Mouse (Mus musculus): ENCODE measurements around the gene Fyb. TPM values are rescaled to one million over a fixed set of nuclear protein-coding genes. Genes with fewer than 3 reads are reported as not detected.

Gene Fyb
- 1,175 and 2,699 TPM in 2 replicates for polyA plus RNA-seq (2012; ENCODE audit: insufficient read depth, low replicate concordance)

DNA sequence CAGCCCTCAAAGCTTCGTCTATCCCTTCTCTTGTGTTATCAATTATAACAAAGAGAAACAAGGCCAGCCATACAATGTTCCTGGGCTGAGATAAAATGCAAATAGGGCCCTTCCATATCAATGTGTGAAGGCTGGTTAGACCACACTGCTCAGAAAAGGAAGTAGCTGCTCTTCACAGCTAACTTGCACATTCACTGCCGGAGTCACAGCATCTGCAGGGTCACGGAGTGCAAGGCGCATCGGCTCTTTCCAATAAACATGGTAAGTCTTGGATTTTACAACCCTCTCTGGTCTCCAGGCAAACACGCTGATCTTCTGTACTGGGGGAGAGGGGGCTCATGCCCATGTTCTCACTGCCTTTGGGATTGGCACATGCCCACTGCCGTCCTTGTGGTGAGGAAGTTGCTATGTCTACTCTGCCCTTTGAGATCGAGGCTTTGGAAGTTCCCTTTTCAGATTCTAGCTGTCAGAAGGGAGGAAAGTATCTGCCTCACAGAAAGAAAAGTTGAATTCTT, at the start of gene Fyb:
Fyb (plus strand) TSS at position 201 of the 515 bp plus-strand sequence.
- no peaks in the 10 kb centered on the region for H3K27me3 ChIP-seq (replicated peaks)
- peak within 1 kb of the TSS; percentile 97 for H3K4me3 ChIP-seq (replicated peaks)
- peaks cover 35% of the 10 kb centered on the region for H3K36me3 ChIP-seq (replicated peaks; ENCODE audit: low read length)
- H3K9me3 ChIP-seq: no peaks in the 10 kb centered on the region
- TF ChIP-seq FLI1 (IDR thresholded peaks at IDR 0.05; ENCODE audit: low read length): no peak
- TF ChIP-seq GATA1 (IDR thresholded peaks at IDR 0.05; ENCODE audit: borderline replicate concordance, low read length): peak; percentile 77; the same call in 1 of the 3 replicates
- H3K4me1 ChIP-seq: peaks cover 79% of the 10 kb centered on the region

DNA sequence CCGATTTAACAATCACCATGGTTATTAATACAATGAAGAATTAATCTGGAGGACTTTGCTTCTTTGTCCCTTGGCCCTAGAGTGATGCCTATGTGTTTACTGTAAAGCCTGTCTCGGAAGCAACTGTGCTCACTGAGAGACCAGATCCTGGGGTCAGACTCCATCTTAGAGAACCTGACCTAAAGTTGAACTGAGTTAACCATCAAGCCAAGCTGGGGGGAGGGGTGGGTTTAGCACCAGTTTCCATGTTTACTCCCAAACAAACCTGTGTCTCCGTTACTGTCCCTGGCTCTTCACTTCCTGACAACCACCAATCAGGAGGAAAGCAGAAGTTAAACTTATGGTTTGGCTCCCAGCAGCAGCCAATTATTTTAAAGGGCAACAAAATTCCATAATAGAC, 39.1 kb upstream of the Fyb start:
- Histone ChIP-seq H3K4me1 (no peaks in the 10 kb centered on the region), H3K36me3 (replicated peaks; ENCODE audit: low read length) (no peaks in the 10 kb centered on the region), H3K4me3 (replicated peaks) (no peak overlapping the region), H3K9me3 (peaks cover 4% of the 10 kb centered on the region; the same call in 1 of the 2 replicates), H3K27me3 (replicated peaks) (peaks cover 5% of the 10 kb centered on the region)
- TF ChIP-seq FLI1 (IDR thresholded peaks at IDR 0.05; ENCODE audit: low read length) (no peak), GATA1 (IDR thresholded peaks at IDR 0.05; ENCODE audit: borderline replicate concordance, low read length) (no peak)

DNA sequence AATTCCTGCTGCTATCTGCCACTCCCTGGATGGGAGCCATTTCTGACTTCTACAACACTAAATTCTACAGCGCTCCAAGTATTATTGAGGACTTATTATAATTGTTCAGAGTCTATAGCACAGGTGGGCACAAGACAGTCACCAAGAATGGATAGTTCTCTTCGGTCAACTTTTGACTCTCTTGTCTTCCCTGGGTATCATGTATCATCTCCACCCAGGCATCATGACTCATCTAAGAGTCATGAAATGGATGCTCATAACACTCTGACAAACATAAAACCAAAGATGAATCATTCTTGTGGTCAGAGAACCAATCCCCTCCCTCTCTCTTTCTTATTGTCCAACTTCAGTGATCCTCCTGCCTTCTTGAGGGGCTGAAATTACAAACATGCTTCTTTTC, 30.3 kb upstream of the Fyb start:
- H3K9me3 ChIP-seq: no peaks in the 10 kb centered on the region; the same call in 1 of the 2 replicates
- H3K27me3 ChIP-seq (replicated peaks): peaks cover 2% of the 10 kb centered on the region
- TF ChIP-seq FLI1 (IDR thresholded peaks at IDR 0.05; ENCODE audit: low read length) (no peak), GATA1 (IDR thresholded peaks at IDR 0.05; ENCODE audit: borderline replicate concordance, low read length) (no peak)

DNA sequence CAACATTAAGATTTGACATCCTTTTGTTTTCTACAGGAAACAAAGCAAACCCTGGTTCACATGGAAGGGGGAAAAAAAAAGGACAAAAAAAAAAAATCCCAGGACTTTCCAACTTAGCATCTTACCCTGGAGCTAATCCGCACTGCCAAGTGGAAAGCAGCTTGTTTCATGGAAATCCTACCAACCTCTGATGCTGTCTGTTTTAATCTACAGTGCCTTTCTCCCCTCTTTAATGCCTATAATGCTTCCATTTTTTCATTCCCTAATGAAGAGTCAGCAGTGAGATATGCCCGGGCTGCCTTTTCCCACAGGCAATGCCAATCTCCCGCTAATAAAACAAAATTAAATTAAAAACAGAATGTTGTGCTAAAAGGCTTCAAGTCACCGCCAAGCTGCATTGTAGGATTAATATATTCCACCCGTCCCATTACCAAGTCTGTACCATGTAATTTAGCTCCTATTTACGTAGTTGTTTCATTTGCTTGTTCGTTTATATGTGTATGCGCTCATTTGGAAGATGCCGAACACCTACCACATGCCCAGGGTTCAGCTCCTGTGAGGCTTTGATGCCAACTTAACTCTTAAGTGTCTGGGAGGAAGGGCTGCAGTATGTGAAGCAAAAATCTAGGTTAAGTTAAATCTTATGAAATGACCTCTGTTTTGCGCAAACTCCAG, 24.1 kb upstream of the Fyb start:
- peaks cover 10% of the 10 kb centered on the region for H3K4me1 ChIP-seq
- H3K27me3 ChIP-seq (replicated peaks): no peaks in the 10 kb centered on the region
- no peak overlapping the region for H3K4me3 ChIP-seq (replicated peaks)
- H3K36me3 ChIP-seq (replicated peaks; ENCODE audit: low read length): no peaks in the 10 kb centered on the region
- no peaks in the 10 kb centered on the region for H3K9me3 ChIP-seq
- TF ChIP-seq FLI1 (IDR thresholded peaks at IDR 0.05; ENCODE audit: low read length): no peak
- no peak for TF ChIP-seq GATA1 (IDR thresholded peaks at IDR 0.05; ENCODE audit: borderline replicate concordance, low read length)

More for the DNA sequence above, 30.3 kb upstream of the Fyb start:
- H3K36me3 ChIP-seq (replicated peaks; ENCODE audit: low read length): no peaks in the 10 kb centered on the region
- H3K4me1 ChIP-seq: no peaks in the 10 kb centered on the region
- H3K4me3 ChIP-seq (replicated peaks): no peak overlapping the region

DNA sequence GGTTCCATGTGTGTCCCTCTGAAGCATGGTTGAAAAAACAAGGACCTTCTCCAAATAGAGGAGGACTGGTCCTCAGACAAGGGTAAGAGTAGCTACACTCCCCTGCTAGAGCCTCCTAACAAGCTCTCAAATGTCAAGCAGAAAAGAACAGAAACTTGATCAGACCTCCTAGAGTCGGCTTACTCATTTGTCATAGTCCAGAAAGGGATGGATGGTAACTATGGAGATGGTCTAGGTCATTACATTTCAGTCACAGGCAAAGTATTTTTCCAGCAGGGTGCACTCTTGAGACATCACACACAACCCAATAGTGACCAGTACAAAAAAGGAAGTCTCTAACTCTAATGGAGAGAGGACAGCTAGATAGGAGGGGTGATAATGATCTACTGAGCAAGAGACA, 21.9 kb upstream of the Fyb start:
- Histone ChIP-seq H3K9me3 (no peaks in the 10 kb centered on the region), H3K27me3 (replicated peaks) (no peaks in the 10 kb centered on the region), H3K4me3 (replicated peaks) (peak overlapping the region; percentile 65), H3K36me3 (replicated peaks; ENCODE audit: low read length) (no peaks in the 10 kb centered on the region), H3K4me1 (peaks cover 10% of the 10 kb centered on the region)
- TF ChIP-seq FLI1 (IDR thresholded peaks at IDR 0.05; ENCODE audit: low read length): no peak
- TF ChIP-seq GATA1 (IDR thresholded peaks at IDR 0.05; ENCODE audit: borderline replicate concordance, low read length): no peak

DNA sequence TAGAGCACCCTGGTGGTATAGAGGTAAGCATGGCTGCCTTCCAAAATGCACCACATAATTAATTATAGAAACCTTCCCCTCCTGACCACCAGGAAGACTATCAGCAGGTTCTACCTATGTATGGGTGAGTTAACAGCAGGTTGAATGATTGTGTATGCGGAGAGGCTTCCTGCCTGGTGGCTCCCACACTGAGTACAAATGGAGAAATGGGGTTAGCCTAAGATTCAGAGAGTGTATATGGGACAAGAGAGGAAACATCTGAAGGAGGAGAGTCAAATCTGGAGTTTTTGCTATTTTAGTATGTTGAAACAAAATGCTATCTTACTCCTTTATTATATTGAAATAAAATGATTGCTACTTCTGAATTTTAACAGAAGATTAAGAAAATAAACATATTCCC, 5.1 kb upstream of the Fyb start:
- Histone ChIP-seq H3K4me3 (replicated peaks) (no peak overlapping the region), H3K36me3 (replicated peaks; ENCODE audit: low read length) (no peaks in the 10 kb centered on the region), H3K9me3 (no peaks in the 10 kb centered on the region), H3K4me1 (peaks cover 52% of the 10 kb centered on the region), H3K27me3 (replicated peaks) (no peaks in the 10 kb centered on the region)
- TF ChIP-seq GATA1 (IDR thresholded peaks at IDR 0.05; ENCODE audit: borderline replicate concordance, low read length): no peak
- TF ChIP-seq FLI1 (IDR thresholded peaks at IDR 0.05; ENCODE audit: low read length): no peak

DNA sequence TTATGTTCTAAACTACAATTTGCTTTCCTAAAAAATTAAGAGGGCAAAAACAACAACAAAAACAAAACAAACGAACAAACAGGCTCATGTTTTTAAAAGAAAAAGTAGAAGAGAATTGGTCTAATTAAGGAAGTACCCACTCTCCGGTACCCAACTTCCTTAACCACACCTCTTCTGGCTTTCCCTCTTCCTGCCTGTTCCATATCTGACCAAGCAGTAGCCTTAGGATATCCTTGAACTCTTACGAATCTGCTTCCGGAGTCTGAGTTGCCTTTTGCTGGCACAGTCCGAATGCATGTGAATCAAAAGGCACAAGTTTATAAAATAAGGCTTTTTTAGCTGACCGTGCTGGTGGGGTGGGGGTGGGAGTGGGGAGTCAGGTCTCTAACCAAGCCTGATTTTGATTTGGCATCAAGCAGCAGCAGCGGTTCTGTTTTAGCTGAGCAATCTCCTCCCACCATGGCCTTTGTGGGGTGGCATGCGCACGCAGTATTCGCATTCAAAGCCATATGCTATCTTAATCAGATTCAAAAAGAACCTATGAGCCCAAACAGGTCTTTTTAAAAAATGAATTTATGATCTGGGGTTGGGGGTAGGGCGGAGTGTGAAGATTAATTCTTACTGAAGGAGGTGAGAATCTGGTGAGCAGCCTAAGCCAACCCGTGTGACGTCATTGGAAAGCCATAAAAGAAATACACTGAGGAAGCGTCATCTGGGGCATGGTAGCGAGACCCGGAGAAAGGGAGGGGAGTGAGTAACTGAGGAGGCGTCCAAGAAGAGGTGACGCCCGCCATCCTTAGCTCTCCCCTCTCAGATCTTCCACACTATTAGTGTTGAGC, 3.0 kb upstream of the Fyb start:
- Histone ChIP-seq H3K27me3 (replicated peaks) (no peaks in the 10 kb centered on the region), H3K4me1 (peaks cover 57% of the 10 kb centered on the region), H3K36me3 (replicated peaks; ENCODE audit: low read length) (peaks cover 8% of the 10 kb centered on the region), H3K4me3 (replicated peaks) (peak overlapping the region; percentile 89), H3K9me3 (no peaks in the 10 kb centered on the region)
- 0 out of 3 replicates have a peak, but pooled peaks have one; percentile 25 for TF ChIP-seq GATA1 (IDR thresholded peaks at IDR 0.05; ENCODE audit: borderline replicate concordance, low read length)
- TF ChIP-seq FLI1 (IDR thresholded peaks at IDR 0.05; ENCODE audit: low read length): no peak

DNA sequence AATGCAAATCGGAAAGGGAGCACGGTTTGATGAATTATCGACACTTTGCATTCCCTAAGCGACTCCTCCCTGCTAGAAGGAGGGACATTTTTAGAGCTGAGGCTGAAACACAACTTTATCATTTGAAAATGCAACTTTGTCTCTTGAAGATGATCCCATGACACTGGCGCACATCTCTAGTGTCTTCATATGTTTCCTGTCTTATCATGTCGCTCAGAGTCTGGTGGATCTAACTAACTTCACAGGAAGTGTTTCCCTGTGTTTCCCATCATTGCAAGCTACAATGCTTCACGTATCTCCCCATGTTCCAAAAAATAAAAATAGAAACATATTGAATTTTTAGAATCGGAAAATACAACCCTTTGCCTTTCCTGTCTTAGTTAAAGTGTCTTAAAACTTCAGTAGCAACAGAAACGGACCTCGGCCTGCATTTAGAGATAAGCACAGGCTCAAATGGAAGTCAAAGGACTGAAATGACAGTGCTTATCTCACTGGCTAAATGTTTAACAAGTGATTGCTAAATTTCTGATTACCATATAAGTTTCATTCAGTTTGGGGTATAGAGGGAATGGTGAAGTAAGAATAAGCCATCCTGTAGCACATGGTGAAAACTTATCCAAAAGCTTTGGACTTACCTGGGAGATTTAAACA, 2.0 kb upstream of the Fyb start:
- TF ChIP-seq FLI1 (IDR thresholded peaks at IDR 0.05; ENCODE audit: low read length): no peak
- H3K27me3 ChIP-seq (replicated peaks): no peaks in the 10 kb centered on the region
- H3K4me1 ChIP-seq: peaks cover 67% of the 10 kb centered on the region
- H3K9me3 ChIP-seq: no peaks in the 10 kb centered on the region
- H3K4me3 ChIP-seq (replicated peaks): peak overlapping the region; percentile 89
- H3K36me3 ChIP-seq (replicated peaks; ENCODE audit: low read length): peaks cover 16% of the 10 kb centered on the region

DNA sequence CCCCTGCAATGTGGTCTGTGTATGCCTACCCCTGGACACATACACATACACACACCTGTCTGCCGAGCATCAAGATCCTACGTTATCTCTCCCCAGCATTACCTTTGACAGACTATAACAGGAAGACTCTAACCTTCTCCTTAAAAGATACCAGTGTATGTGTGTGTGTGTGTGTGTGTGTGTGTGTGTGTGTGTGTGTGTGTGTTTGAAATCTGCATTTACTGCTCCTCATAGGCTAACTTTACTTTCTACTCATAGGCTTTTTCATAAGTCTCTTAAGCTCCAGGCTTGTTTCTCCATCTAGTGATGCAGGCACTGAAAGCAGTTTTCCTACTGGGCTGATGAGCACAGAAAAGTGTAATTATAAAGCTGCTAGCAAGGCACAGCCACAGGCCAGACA, 2.1 kb downstream of the Fyb start:
- Histone ChIP-seq H3K9me3 (no peaks in the 10 kb centered on the region), H3K4me3 (replicated peaks) (peak overlapping the region; percentile 97), H3K36me3 (replicated peaks; ENCODE audit: low read length) (peaks cover 35% of the 10 kb centered on the region), H3K4me1 (peaks cover 59% of the 10 kb centered on the region), H3K27me3 (replicated peaks) (no peaks in the 10 kb centered on the region)
- TF ChIP-seq FLI1 (IDR thresholded peaks at IDR 0.05; ENCODE audit: low read length): no peak
- TF ChIP-seq GATA1 (IDR thresholded peaks at IDR 0.05; ENCODE audit: borderline replicate concordance, low read length): no peak
